Mouse (Mus musculus) testis, adult 2 months (tissue): Measurements from ENCODE around the gene Kcnk6. TPM values are rescaled to one million over a fixed set of nuclear protein-coding genes. Genes with fewer than 3 reads are reported as not detected.

Experiments used
- H3K27ac ChIP-seq: fragments of 200-500 bp; 2 replicates; pipeline ENCODE4 v1.5.1; 2012; ENCODE audit warnings: low read depth, low read length; ENCODE audit not compliant: control insufficient read depth, insufficient read depth
- H3K27me3 ChIP-seq: fragments of 200-500 bp; 2 replicates; pipeline ENCODE4 v1.6.1; 2012; ENCODE audit warnings: mild to moderate bottlenecking, low read length, moderate library complexity; ENCODE audit not compliant: control insufficient read depth, insufficient read depth
- H3K36me3 ChIP-seq: fragments of 200-500 bp; 2 replicates; pipeline ENCODE4 v1.6.1; 2012; ENCODE audit warnings: mild to moderate bottlenecking, low read length; ENCODE audit not compliant: control insufficient read depth, insufficient read depth
- H3K4me1 ChIP-seq: fragments of 200-500 bp; 2 replicates; pipeline ENCODE4 v1.6.1; 2012; ENCODE audit warnings: low read length; ENCODE audit not compliant: control insufficient read depth, insufficient read depth
- H3K4me3 ChIP-seq: fragments of 200-500 bp; 2 replicates; pipeline ENCODE4 v1.5.1; 2012; ENCODE audit warnings: low read depth, mild to moderate bottlenecking, low read length, moderate library complexity, mixed read lengths; ENCODE audit not compliant: control insufficient read depth
- CTCF ChIP-seq: fragments of 200-500 bp; IDR thresholded peaks from 2 replicates; pipeline ENCODE4 v1.5.1; 2012; ENCODE audit warnings: low read depth, mild to moderate bottlenecking, inconsistent platforms, low read length, moderate library complexity; ENCODE audit not compliant: control insufficient read depth, insufficient read depth, insufficient replicate concordance
- POLR2A ChIP-seq: fragments of 200-500 bp; IDR thresholded peaks from 2 replicates; pipeline ENCODE4 v1.6.1; 2012; ENCODE audit warnings: low read depth, mild to moderate bottlenecking, inconsistent platforms, low read length, moderate library complexity; ENCODE audit not compliant: control insufficient read depth
- polyA plus RNA-seq: library from polyadenylated mRNA; depleted of rRNA; stranded (reverse); fragments of >200 nt; gene quantifications from 2 replicates; pipeline ENCODE4 v1.2.3, GENCODE M21; 2012; rRNA removed

Kcnk6 gene
- polyA plus RNA-seq, 1 experiment: 5.8 TPM

DNA sequence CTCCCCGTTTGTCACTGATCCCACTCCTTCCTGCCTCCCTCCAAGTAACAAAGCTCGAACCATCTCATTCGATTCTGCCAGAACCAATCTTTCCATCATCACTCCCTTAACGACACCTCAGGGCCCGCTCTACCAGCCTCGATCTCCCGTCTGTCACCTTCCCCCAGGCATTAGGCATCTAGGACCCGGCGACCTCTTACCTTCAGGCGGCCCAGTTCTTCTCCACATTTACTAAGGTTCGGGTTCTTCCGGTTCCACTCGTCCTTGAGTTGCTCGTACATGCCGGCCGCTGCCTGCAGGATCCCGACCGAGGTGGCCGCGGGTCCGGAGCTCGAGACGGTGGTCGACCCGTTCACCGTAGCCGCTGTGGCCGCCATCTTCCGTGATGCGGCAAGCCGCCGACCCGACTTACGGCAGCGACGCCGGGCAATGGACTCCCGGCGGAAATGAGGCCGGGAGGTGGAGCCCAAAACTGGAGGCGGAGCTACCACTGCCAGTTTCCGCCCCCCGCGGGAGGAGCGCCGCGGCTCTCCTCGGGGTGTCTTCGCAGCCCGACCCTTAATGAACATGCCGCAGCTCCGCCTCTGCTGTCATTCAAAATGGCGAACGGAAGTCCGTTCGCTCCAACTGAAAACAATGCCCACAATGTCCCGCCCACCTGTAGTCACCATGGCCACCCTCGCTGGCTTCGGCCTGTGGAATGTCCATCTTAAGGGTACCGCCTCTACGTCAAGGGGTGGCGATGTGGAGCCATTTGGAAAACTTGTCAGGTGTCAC lies 52.0 kb downstream of the Kcnk6 start, which contains the start of gene Psmd8:
Gene Psmd8, minus strand, starts transcription at position 625 of the 777 bp plus-strand sequence.
- peak; percentile 23; the same call in 1 of the 2 replicates for TF ChIP-seq CTCF
- peak; percentile 85 for TF ChIP-seq POLR2A
- Histone ChIP-seq H3K27me3 (no peaks in the 10 kb centered on the region), H3K27ac (peak within 1 kb of the TSS; percentile 99), H3K4me1 (peaks cover 7% of the 10 kb centered on the region), H3K36me3 (no peaks in the 10 kb centered on the region; the same call in none of the 2 replicates), H3K4me3 (peak within 1 kb of the TSS; percentile 100)

GRCm38 (mm10) chr7:29179323-29179722 lies 53.0 kb downstream of the Kcnk6 start:
- no peak overlapping the region for H3K27ac ChIP-seq
- peak overlapping the region; percentile 100 for H3K4me3 ChIP-seq
- no peak for TF ChIP-seq POLR2A
- TF ChIP-seq CTCF: no peak
- H3K27me3 ChIP-seq: no peaks in the 10 kb centered on the region
- peaks cover 7% of the 10 kb centered on the region for H3K4me1 ChIP-seq
- H3K36me3 ChIP-seq: no peaks in the 10 kb centered on the region; the same call in none of the 2 replicates

GRCm38 (mm10) chr7:29178106-29178505 lies 54.2 kb downstream of the Kcnk6 start:
- H3K4me1 ChIP-seq: peaks cover 7% of the 10 kb centered on the region
- TF ChIP-seq CTCF (no peak), POLR2A (no peak)
- no peaks in the 10 kb centered on the region for H3K27me3 ChIP-seq
- H3K4me3 ChIP-seq: peak overlapping the region; percentile 100; the same call in 1 of the 2 replicates
- H3K27ac ChIP-seq: no peak overlapping the region
- H3K36me3 ChIP-seq: no peaks in the 10 kb centered on the region; the same call in none of the 2 replicates

- Histone ChIP-seq H3K27me3 (no peaks in the 10 kb centered on the region), H3K36me3 (no peaks in the 10 kb centered on the region; the same call in 1 of the 2 replicates), H3K4me3 (peak overlapping the region; percentile 96), H3K27ac (peak overlapping the region; percentile 47), H3K4me1 (peaks cover 43% of the 10 kb centered on the region)
- TF ChIP-seq CTCF (no peak), POLR2A (no peak)
Observed at GRCm38 (mm10) chr7:29172390-29173016, 59.8 kb downstream of the Kcnk6 start.

Other genes starting within 250 kb of the Kcnk6 start
- 0.70 and 1.1 TPM in 2 replicates for gene Ryr1, start 107.3 kb downstream of the Kcnk6 start, polyA plus RNA-seq
- 0.31 and 1.1 TPM in 2 replicates for gene Rasgrp4, start 97.7 kb downstream of the Kcnk6 start, polyA plus RNA-seq
- gene Fam98c, start 76.3 kb downstream of the Kcnk6 start, polyA plus RNA-seq: 194 and 338 TPM in 2 replicates
- gene Ggn, start 62.3 kb downstream of the Kcnk6 start, polyA plus RNA-seq: 506 and 536 TPM in 2 replicates
- 40.9 and 41.8 TPM in 2 replicates for gene Spred3, start 62.1 kb downstream of the Kcnk6 start, polyA plus RNA-seq
- 362 and 383 TPM in 2 replicates for gene Psmd8, start 51.8 kb downstream of the Kcnk6 start, polyA plus RNA-seq
- gene Catsperg1, start 18.5 kb downstream of the Kcnk6 start, polyA plus RNA-seq: 222 and 254 TPM in 2 replicates
- 321 and 371 TPM in 2 replicates for gene Yif1b, start 5.8 kb upstream of the Kcnk6 start, polyA plus RNA-seq
- gene 2200002D01Rik, start 16.0 kb upstream of the Kcnk6 start, polyA plus RNA-seq: 0.15 and 0.29 TPM in 2 replicates
- 146 and 160 TPM in 2 replicates for gene Spint2, start 49.4 kb upstream of the Kcnk6 start, polyA plus RNA-seq
- 11.3 and 11.9 TPM in 2 replicates for gene Ppp1r14a, start 56.8 kb upstream of the Kcnk6 start, polyA plus RNA-seq
- 8.0 and 8.6 TPM in 2 replicates for gene Dpf1, start 71.4 kb upstream of the Kcnk6 start, polyA plus RNA-seq